In the genomic region with DNA sequence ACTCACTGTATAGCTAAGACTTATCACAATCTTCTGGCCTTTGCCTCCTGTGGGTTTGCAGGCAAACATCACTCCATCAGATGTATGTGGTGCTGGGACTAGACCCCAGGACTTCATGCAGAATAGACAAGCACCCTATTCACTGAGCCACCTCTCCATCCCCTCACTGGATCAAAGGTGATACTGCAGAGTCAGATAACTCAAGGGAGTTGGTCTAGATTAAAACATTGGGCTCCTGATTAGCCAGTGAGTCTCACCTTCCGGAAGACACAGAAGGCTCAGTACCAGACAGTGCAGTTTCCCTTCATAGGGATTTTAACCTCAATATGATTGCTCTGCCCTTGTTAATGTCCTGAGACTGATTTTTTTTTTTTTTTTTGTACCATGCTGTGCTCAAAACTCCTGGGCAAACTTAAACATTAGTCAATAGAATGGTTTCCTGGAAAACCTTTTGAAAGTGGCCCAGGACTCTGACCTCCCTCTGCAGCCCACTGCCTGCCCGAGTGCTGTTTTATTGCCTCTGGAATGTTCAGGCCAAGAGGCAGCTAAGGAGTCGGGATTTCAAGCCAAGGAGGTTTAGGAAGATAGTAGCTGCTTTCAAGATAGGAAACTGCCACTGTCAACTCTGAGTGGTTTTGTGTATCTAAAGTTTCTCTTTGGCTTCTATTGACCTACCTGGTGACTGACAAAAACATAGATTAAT, we compare ENCODE assay signal across 14 mouse cellular contexts.
"Had no signal": no experiment of that assay in that cellular context is flagged by ENCODE, and none has a peak within 500 bp of the region (broad histone marks: within the 10 kb centered on the region; RNA-seq: fewer than 3 reads in every experiment).

No protein-coding gene starts in this region.

- H3K36me3 ChIP-seq: limb, embryonic 12.5 days; liver, embryonic 15.5 days; lung, embryonic 15.5 days; midbrain, embryonic 12.5 days; neural tube, embryonic 15.5 days had no signal

- H3K9me3 ChIP-seq: limb, embryonic 12.5 days; liver, embryonic 15.5 days; lung, embryonic 15.5 days; megakaryocyte, embryonic 14.5 days; midbrain, embryonic 12.5 days; neural tube, embryonic 15.5 days had no signal

- H3K4me3 ChIP-seq: layer of hippocampus, adult 2 months; limb, embryonic 12.5 days; liver, embryonic 15.5 days; lung, embryonic 15.5 days; megakaryocyte, embryonic 14.5 days; midbrain, embryonic 12.5 days; myocyte; neural tube, embryonic 15.5 days had no signal

- H3K9ac ChIP-seq: limb, embryonic 12.5 days; liver, embryonic 15.5 days; lung, embryonic 15.5 days; midbrain, embryonic 12.5 days; neural tube, embryonic 15.5 days had no signal

- H3K4me1 ChIP-seq: liver, embryonic 15.5 days; megakaryocyte, embryonic 14.5 days; midbrain, embryonic 12.5 days had no signal

- DNase-seq: kidney, adult 9 months; lung, postnatal 14 days; right cerebral cortex, adult 18-20 months; thymus, postnatal 4 days had no signal

- H3K27me3 ChIP-seq: limb, embryonic 12.5 days; liver, embryonic 15.5 days; lung, embryonic 15.5 days; megakaryocyte, embryonic 14.5 days; midbrain, embryonic 12.5 days; neural tube, embryonic 15.5 days had no signal

- H3K27ac ChIP-seq: layer of hippocampus, adult 2 months; limb, embryonic 12.5 days; liver, embryonic 15.5 days; lung, embryonic 15.5 days; macrophage; midbrain, embryonic 12.5 days; neural tube, embryonic 15.5 days; stomach, postnatal 0 days had no signal

- H3K4me2 ChIP-seq: limb, embryonic 12.5 days; liver, embryonic 15.5 days; lung, embryonic 15.5 days; midbrain, embryonic 12.5 days; neural tube, embryonic 15.5 days had no signal
